Mouse (Mus musculus) thymus, adult 2 months (tissue): ENCODE results near the gene Coq8b.

Experiments
- CTCF ChIP-seq: fragments of 200-500 bp; IDR thresholded peaks from 2 replicates; pipeline ENCODE4 v1.5.1; 2012; ENCODE audit warnings: mild to moderate bottlenecking, control low read depth, low read length, moderate library complexity, borderline replicate concordance; ENCODE audit not compliant: control insufficient read depth, poor library complexity, insufficient read depth; ENCODE audit errors: extremely low read depth
- POLR2A ChIP-seq: fragments of 200-500 bp; IDR thresholded peaks from 2 replicates; pipeline ENCODE4 v1.6.1; 2012; ENCODE audit warnings: mild to moderate bottlenecking, low read length, control low read depth, moderate library complexity; ENCODE audit not compliant: control insufficient read depth, poor library complexity, insufficient read depth; ENCODE audit errors: extremely low read depth

- TF ChIP-seq POLR2A (no peak), CTCF (no peak)
Measured at GRCm38 (mm10) chr7:27264761-27265160, 31.9 kb downstream of the Coq8b start.
